Mouse (Mus musculus) heart, adult 9 months (tissue): Measurements from ENCODE around the gene Fam183b.
"Not testable (repeated sequence)": the region's sequence is repeated elsewhere in the genome, so short reads cannot be mapped to it uniquely, and the experiment has no call there.

Experiments
- DNase-seq, 2 experiments: peaks; one replicate each; pipeline ENCODE4 v3.0.0; 2022; ENCODE audit warnings: low spot score in 2 of 2

The Fam183b gene

GRCm38 (mm10) chr11:58801558-58802228 lies at the start of gene Fam183b:
Gene Fam183b (minus strand): TSS chr11:58801960.
- DNase-seq, result peak; percentile 3 to 18

- no peak for DNase-seq
Observed at GRCm38 (mm10) chr11:58849731-58850130, 48.0 kb upstream of the Fam183b start.

GRCm38 (mm10) chr11:58847636-58848035 lies 45.9 kb upstream of the Fam183b start:
- DNase-seq, result no peak

- DNase-seq, result peak; percentile 97 to 99
Observed at GRCm38 (mm10) chr11:58846919-58847461, 45.2 kb upstream of the Fam183b start, which contains the start of gene Gm12258. Gene Gm12258 (plus strand): TSS chr11:58847158.

GRCm38 (mm10) chr11:58838951-58839350 lies 37.2 kb upstream of the Fam183b start, which contains the start of gene Olfr311:
Gene Olfr311 (plus strand): TSS chr11:58839251.
- DNase-seq, result not testable (repeated sequence)

- not testable (repeated sequence) for DNase-seq
Observed at GRCm38 (mm10) chr11:58832541-58832940, 30.8 kb upstream of the Fam183b start.

GRCm38 (mm10) chr11:58829764-58830163 lies 28.0 kb upstream of the Fam183b start:
- DNase-seq, result no peak

- not testable (repeated sequence) for DNase-seq
Observed at GRCm38 (mm10) chr11:58828937-58829336, 27.2 kb upstream of the Fam183b start, which contains the start of gene Olfr312. Gene Olfr312 (plus strand): TSS chr11:58829237.

- no peak for DNase-seq
Observed at GRCm38 (mm10) chr11:58815676-58816075, 13.9 kb upstream of the Fam183b start.

- DNase-seq, result not testable (repeated sequence)
Observed at GRCm38 (mm10) chr11:58814700-58815099, 12.9 kb upstream of the Fam183b start, which contains the start of gene Olfr313. Gene Olfr313 (plus strand): TSS chr11:58815000.

GRCm38 (mm10) chr11:58812001-58812400 lies 10.2 kb upstream of the Fam183b start:
- DNase-seq, result no peak

- no peak for DNase-seq
Observed at GRCm38 (mm10) chr11:58804393-58804792, 2.6 kb upstream of the Fam183b start.

GRCm38 (mm10) chr11:58803871-58804270 lies 2.1 kb upstream of the Fam183b start:
- DNase-seq, result no peak

- no peak for DNase-seq
Observed at GRCm38 (mm10) chr11:58799747-58800146, 2.0 kb downstream of the Fam183b start.

GRCm38 (mm10) chr11:58796850-58797249 lies 4.9 kb downstream of the Fam183b start:
- no peak for DNase-seq

GRCm38 (mm10) chr11:58795856-58796255 lies 5.9 kb downstream of the Fam183b start:
- no peak for DNase-seq

- DNase-seq, result no peak
Observed at GRCm38 (mm10) chr11:58790646-58791045, 11.1 kb downstream of the Fam183b start.

GRCm38 (mm10) chr11:58790053-58790452 lies 11.7 kb downstream of the Fam183b start:
- no peak for DNase-seq

GRCm38 (mm10) chr11:58789532-58789931 lies 12.2 kb downstream of the Fam183b start:
- no peak for DNase-seq

GRCm38 (mm10) chr11:58788346-58788745 lies 13.4 kb downstream of the Fam183b start:
- no peak for DNase-seq

GRCm38 (mm10) chr11:58787651-58788050 lies 14.1 kb downstream of the Fam183b start:
- DNase-seq, result no peak

GRCm38 (mm10) chr11:58784182-58784581 lies 17.6 kb downstream of the Fam183b start:
- no peak for DNase-seq

GRCm38 (mm10) chr11:58782480-58783089 lies 19.2 kb downstream of the Fam183b start, which contains the start of gene Olfr314:
Gene Olfr314 (plus strand): TSS chr11:58782952.
- no peak for DNase-seq
